Mouse (Mus musculus) C2C12 (cell line): ENCODE measurements at regions not wholly inside any gene's neighbourhood (a gene's known extent, or its start where the extent isn't known, plus 50 kb on each side); places are given as distances from the start of the nearest gene placed in this dataset.

Source experiments
- H3K27me3 ChIP-seq: one replicate; pipeline ENCODE4 v1.6.1; 2011; ENCODE audit not compliant: control insufficient read depth, insufficient read depth, insufficient read length
- H3K36me3 ChIP-seq: one replicate; pipeline ENCODE4 v1.6.1; 2011; ENCODE audit not compliant: control insufficient read depth, insufficient read depth
- H3K4me3 ChIP-seq: one replicate; pipeline ENCODE4 v1.5.1; 2011; ENCODE audit warnings: mild to moderate bottlenecking, control low read depth; ENCODE audit not compliant: poor library complexity, insufficient read depth, severe bottlenecking
- H3K79me2 ChIP-seq: one replicate; pipeline ENCODE4 v1.6.1; 2011; ENCODE audit not compliant: control insufficient read depth, insufficient read depth
- H3K79me3 ChIP-seq: one replicate; pipeline ENCODE4 v1.6.1; 2011; ENCODE audit warnings: low read depth, control low read depth
- H3ac ChIP-seq: one replicate; pipeline ENCODE3; 2011; ENCODE audit warnings: low read depth; ENCODE audit not compliant: control insufficient read depth, insufficient read length
- CEBPB ChIP-seq: IDR thresholded peaks from one replicate; pipeline ENCODE4 v1.6.1; 2011; ENCODE audit warnings: low read depth, mild to moderate bottlenecking, control low read depth, moderate library complexity
- CTCF ChIP-seq: IDR thresholded peaks from one replicate; pipeline ENCODE4 v1.5.1; 2011; ENCODE audit not compliant: control insufficient read depth, insufficient read depth, insufficient read length
- FOSL1 ChIP-seq: IDR thresholded peaks from one replicate; pipeline ENCODE4 v1.8.0; 2011; ENCODE audit warnings: mild to moderate bottlenecking, low read length; ENCODE audit not compliant: poor library complexity, insufficient read depth, severe bottlenecking
- MAX ChIP-seq: IDR thresholded peaks from one replicate; pipeline ENCODE4 v1.6.1; 2011; ENCODE audit warnings: mild to moderate bottlenecking, control low read depth
- MYOD1 ChIP-seq: IDR thresholded peaks from one replicate; pipeline ENCODE4 v1.6.1; 2011; ENCODE audit warnings: low read depth; ENCODE audit not compliant: control insufficient read depth, insufficient read length
- MYOG ChIP-seq: IDR thresholded peaks from one replicate; pipeline ENCODE4 v1.6.1; 2011; ENCODE audit not compliant: control insufficient read depth, insufficient read length; ENCODE audit errors: extremely low read depth
- USF1 ChIP-seq: IDR thresholded peaks from one replicate; pipeline ENCODE4 v1.6.1; 2011; ENCODE audit warnings: low read depth, mild to moderate bottlenecking, control low read depth, moderate library complexity

DNA sequence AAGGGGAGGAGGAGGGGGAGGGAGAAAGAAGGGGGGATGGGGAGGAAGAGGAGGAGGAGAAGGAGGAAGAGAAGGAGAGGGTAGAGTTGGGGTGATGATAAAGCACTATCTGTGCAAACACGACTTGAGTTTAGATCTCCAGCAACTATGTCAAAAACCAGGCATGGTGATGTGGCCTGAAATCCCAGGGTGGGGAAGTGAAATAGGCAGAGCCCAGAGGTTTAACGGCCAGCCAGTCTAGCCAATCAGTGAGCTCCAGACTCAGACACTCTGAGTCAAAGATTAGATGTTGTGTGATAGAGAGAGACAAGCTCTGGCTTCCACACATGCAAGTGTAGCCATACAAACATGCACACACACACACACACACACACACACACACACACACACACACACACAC lies 167.1 kb upstream of the A530016L24Rik start:
- no peaks in the 10 kb centered on the region for H3K79me3 ChIP-seq
- H3K27me3 ChIP-seq: peaks cover 37% of the 10 kb centered on the region
- H3K4me3 ChIP-seq: no peak overlapping the region
- H3K79me2 ChIP-seq: no peaks in the 10 kb centered on the region
- TF ChIP-seq CEBPB (no peak), CTCF (no peak), MYOG (no peak), USF1 (no peak)
- H3ac ChIP-seq: no peak overlapping the region
- no peaks in the 10 kb centered on the region for H3K36me3 ChIP-seq

GRCm38 (mm10) chr12:112327411-112327810 lies 161.8 kb upstream of the A530016L24Rik start:
- no peaks in the 10 kb centered on the region for H3K79me3 ChIP-seq
- H3ac ChIP-seq: no peak overlapping the region
- H3K27me3 ChIP-seq: peaks cover 43% of the 10 kb centered on the region
- no peak overlapping the region for H3K4me3 ChIP-seq
- H3K79me2 ChIP-seq: no peaks in the 10 kb centered on the region
- no peak for TF ChIP-seq MYOD1
- no peak for TF ChIP-seq MAX
- no peak for TF ChIP-seq MYOG
- no peak for TF ChIP-seq USF1
- TF ChIP-seq CEBPB: no peak
- no peak for TF ChIP-seq FOSL1
- TF ChIP-seq CTCF: no peak
- no peaks in the 10 kb centered on the region for H3K36me3 ChIP-seq

- H3K27me3 ChIP-seq: peaks cover 50% of the 10 kb centered on the region
- H3K36me3 ChIP-seq: no peaks in the 10 kb centered on the region
- H3K4me3 ChIP-seq: no peak overlapping the region
- no peaks in the 10 kb centered on the region for H3K79me2 ChIP-seq
- TF ChIP-seq FOSL1 (no peak), CTCF (no peak), MAX (no peak), USF1 (no peak), CEBPB (no peak), MYOD1 (no peak), MYOG (no peak)
- no peaks in the 10 kb centered on the region for H3K79me3 ChIP-seq
- H3ac ChIP-seq: no peak overlapping the region
These were observed 160.3 kb upstream of the A530016L24Rik start for GRCm38 (mm10) chr12:112328809-112329575.

- no peak for TF ChIP-seq MYOD1
- no peaks in the 10 kb centered on the region for H3K79me2 ChIP-seq
- H3K36me3 ChIP-seq: no peaks in the 10 kb centered on the region
- no peak overlapping the region for H3ac ChIP-seq
- H3K79me3 ChIP-seq: no peaks in the 10 kb centered on the region
- H3K27me3 ChIP-seq: peaks cover 53% of the 10 kb centered on the region
- H3K4me3 ChIP-seq: no peak overlapping the region
These were observed 159.4 kb upstream of the A530016L24Rik start for GRCm38 (mm10) chr12:112329701-112330301.

GRCm38 (mm10) chr12:112330557-112330956 lies 158.7 kb upstream of the A530016L24Rik start:
- Histone ChIP-seq H3K79me2 (no peaks in the 10 kb centered on the region), H3K27me3 (peaks cover 60% of the 10 kb centered on the region), H3ac (no peak overlapping the region), H3K4me3 (no peak overlapping the region), H3K79me3 (no peaks in the 10 kb centered on the region), H3K36me3 (no peaks in the 10 kb centered on the region)
- TF ChIP-seq MYOD1: no peak
- no peak for TF ChIP-seq CTCF
- TF ChIP-seq USF1: no peak
- no peak for TF ChIP-seq MAX
- no peak for TF ChIP-seq MYOG
- no peak for TF ChIP-seq FOSL1
- TF ChIP-seq CEBPB: no peak

- Histone ChIP-seq H3K27me3 (peaks cover 65% of the 10 kb centered on the region), H3ac (no peak overlapping the region), H3K4me3 (no peak overlapping the region), H3K79me3 (no peaks in the 10 kb centered on the region), H3K79me2 (no peaks in the 10 kb centered on the region), H3K36me3 (no peaks in the 10 kb centered on the region)
- TF ChIP-seq MAX (no peak), MYOG (no peak), MYOD1 (no peak), FOSL1 (no peak)
These were observed 158.2 kb upstream of the A530016L24Rik start for GRCm38 (mm10) chr12:112331061-112331460.
